Mouse (Mus musculus) heart, adult 2 months (tissue): Measurements from ENCODE around the gene Odr4. TPM values are rescaled to one million over a fixed set of nuclear protein-coding genes. Genes with fewer than 3 reads are reported as not detected.

ENCODE experiments used
- DNase-seq, 2 experiments: peaks; one replicate each; pipeline ENCODE4 v3.0.0; 2021
- H3K27ac ChIP-seq: fragments of 200-600 bp; 2 replicates; pipeline ENCODE4 v1.8.1; 2022
- H3K27me3 ChIP-seq: fragments of 200-500 bp; 2 replicates; pipeline ENCODE4 v1.6.1; 2012; ENCODE audit warnings: mild to moderate bottlenecking, low read length, inconsistent platforms, mixed read lengths; ENCODE audit not compliant: control insufficient read depth, insufficient read depth
- H3K36me3 ChIP-seq: fragments of 200-500 bp; 2 replicates; pipeline ENCODE4 v1.6.1; 2012; ENCODE audit warnings: low read length, inconsistent platforms; ENCODE audit not compliant: control insufficient read depth, insufficient read depth
- H3K4me1 ChIP-seq: fragments of 200-500 bp; 2 replicates; pipeline ENCODE4 v1.6.1; 2011; ENCODE audit warnings: low read length; ENCODE audit not compliant: control insufficient read depth, insufficient read depth
- H3K4me3 ChIP-seq: fragments of 200-600 bp; 2 replicates; pipeline ENCODE4 v1.8.1; 2022
- H3K79me2 ChIP-seq: fragments of 200-500 bp; replicated peaks from 2 replicates; pipeline ENCODE4 v1.6.1; 2012; ENCODE audit warnings: mild to moderate bottlenecking, inconsistent platforms, low read length, moderate library complexity, mixed read lengths; ENCODE audit not compliant: control insufficient read depth, insufficient read depth
- H3K9ac ChIP-seq: fragments of 200-500 bp; 2 replicates; pipeline ENCODE4 v1.6.1; 2012; ENCODE audit warnings: low read depth, mild to moderate bottlenecking, control low read depth, inconsistent platforms, low read length, mixed read lengths
- CTCF ChIP-seq: fragments of 200-600 bp; IDR thresholded peaks from 2 replicates; pipeline ENCODE4 v1.8.1; 2022; ENCODE audit warnings: antibody characterized with exemption, mild to moderate bottlenecking, moderate library complexity
- EP300 ChIP-seq: fragments of 200-500 bp; IDR thresholded peaks from 2 replicates; pipeline ENCODE4 v1.6.1; 2011; ENCODE audit warnings: low read depth, low read length, control low read depth; ENCODE audit not compliant: insufficient read depth
- POLR2A ChIP-seq: fragments of 200-500 bp; IDR thresholded peaks from 2 replicates; pipeline ENCODE4 v1.6.1; 2011; ENCODE audit warnings: mild to moderate bottlenecking, low read depth, low read length, control low read depth; ENCODE audit not compliant: insufficient read depth
- WGBS: fragments of 180-500 bp; shearing (Covaris S2); methylation state at CpG from one replicate; pipeline ENCODE4 v1.1.7; 2018; 5-methylcytosine and 5-hydroxymethylcytosine counted together
- intact Hi-C: fragments of 180-260 bp; cut with DNase I; formaldehyde crosslinking; loops from one replicate; pipeline ENCODE4 v1.15.1; 2025
- long read RNA-seq: library from polyadenylated mRNA; stranded (forward); transcript quantifications from one replicate; pipeline ENCODE4 v2.0.0, GENCODE M21; 2021
- polyA plus RNA-seq: library from polyadenylated mRNA; depleted of rRNA; stranded (reverse); fragments of >200 nt; gene quantifications from 2 replicates; pipeline ENCODE4 v1.2.3, GENCODE M21; 2012; rRNA removed
- total RNA-seq, 2 experiments: library from RNA; stranded (reverse); gene quantifications; 2 replicates each; pipeline ENCODE4 v1.2.3; 2021

Odr4 gene
- total RNA-seq: 10 to 100 TPM; 19.8 to 19.9 TPM
- 7.0 and 13.1 TPM in 2 replicates for polyA plus RNA-seq
- long read RNA-seq, transcript Odr4-205 (14 exons, 3,273 nt): major isoform, 14 of 21 reads
- long read RNA-seq, partial matches to known transcripts: 1 of 21 reads
- long read RNA-seq, other reads (novel, unspliced or antisense): 6 of 21 reads

- intact Hi-C loops: loop anchor here (5.0 kb wide), 1 partner anchor 1034 kb away; the partner anchor contains the start of genes Swt1 and Trmt1l
- peaks cover 3% of the 10 kb centered on the region for H3K79me2 ChIP-seq
- H3K4me3 ChIP-seq: peak within 1 kb of the TSS; percentile 61
- DNase-seq: peak; percentile 97 to 99
- H3K4me1 ChIP-seq: peaks cover 1% of the 10 kb centered on the region; the same call in 1 of the 2 replicates
- TF ChIP-seq POLR2A (peak; percentile 81), CTCF (peak; percentile 91), EP300 (peak; percentile 66; the same call in 1 of the 2 replicates)
- no peaks in the 10 kb centered on the region for H3K27me3 ChIP-seq
- H3K9ac ChIP-seq: peak within 1 kb of the TSS; percentile 82
- WGBS: 0% methylated on average over 76 of the region's 76 CpGs
- H3K36me3 ChIP-seq: peaks cover 5% of the 10 kb centered on the region
- peak within 1 kb of the TSS; percentile 99 for H3K27ac ChIP-seq
These were observed at the start of gene Odr4, which contains the start of gene Tpr for GRCm38 (mm10) chr1:150392638-150393487. Gene Odr4 (minus strand): TSS chr1:150393080. Gene Tpr (plus strand): TSS chr1:150392838.

GRCm38 (mm10) chr1:150441731-150442130 lies 48.9 kb upstream of the Odr4 start:
- no peak for DNase-seq
- Histone ChIP-seq H3K79me2 (no peaks in the 10 kb centered on the region), H3K27me3 (no peaks in the 10 kb centered on the region), H3K4me1 (no peaks in the 10 kb centered on the region), H3K4me3 (no peak overlapping the region), H3K36me3 (peaks cover 6% of the 10 kb centered on the region), H3K27ac (no peak overlapping the region), H3K9ac (no peak overlapping the region)
- intact Hi-C loops: loop anchor here (2.0 kb wide), 1 partner anchor 55 kb away; no protein-coding TSS in a partner anchor
- no peak for TF ChIP-seq EP300
- TF ChIP-seq POLR2A: no peak
- peak; percentile 38 for TF ChIP-seq CTCF
- WGBS: 79% methylated on average over 4 of the region's 4 CpGs

- TF ChIP-seq EP300: no peak
- TF ChIP-seq POLR2A: no peak
- no peak for TF ChIP-seq CTCF
- Histone ChIP-seq H3K27ac (no peak overlapping the region), H3K27me3 (no peaks in the 10 kb centered on the region), H3K4me1 (no peaks in the 10 kb centered on the region), H3K9ac (no peak overlapping the region), H3K36me3 (peaks cover 11% of the 10 kb centered on the region), H3K4me3 (no peak overlapping the region), H3K79me2 (no peaks in the 10 kb centered on the region)
- no peak for DNase-seq
- intact Hi-C loops: no loop called here
- 87% methylated on average over 3 of the region's 3 CpGs for WGBS
These were observed 45.8 kb upstream of the Odr4 start for GRCm38 (mm10) chr1:150438641-150439040.

- 77% methylated on average over 3 of the region's 3 CpGs for WGBS
- TF ChIP-seq CTCF: peak; percentile 16; the same call in 1 of the 2 replicates
- no peak for TF ChIP-seq POLR2A
- DNase-seq: no peak
- no peaks in the 10 kb centered on the region for H3K27me3 ChIP-seq
- H3K79me2 ChIP-seq: no peaks in the 10 kb centered on the region
- intact Hi-C loops: no loop called here
- H3K4me3 ChIP-seq: no peak overlapping the region
- peaks cover 26% of the 10 kb centered on the region for H3K36me3 ChIP-seq
- H3K4me1 ChIP-seq: no peaks in the 10 kb centered on the region
- no peak overlapping the region for H3K9ac ChIP-seq
- no peak overlapping the region for H3K27ac ChIP-seq
These were observed 33.3 kb upstream of the Odr4 start for GRCm38 (mm10) chr1:150426216-150426615.

GRCm38 (mm10) chr1:150425665-150426064 lies 32.8 kb upstream of the Odr4 start:
- Histone ChIP-seq H3K4me3 (no peak overlapping the region), H3K79me2 (no peaks in the 10 kb centered on the region), H3K36me3 (peaks cover 26% of the 10 kb centered on the region), H3K27me3 (no peaks in the 10 kb centered on the region), H3K27ac (no peak overlapping the region), H3K9ac (no peak overlapping the region), H3K4me1 (no peaks in the 10 kb centered on the region)
- DNase-seq: peak in 1 of 2 experiments; percentile 47
- intact Hi-C loops: no loop called here
- TF ChIP-seq CTCF: no peak
- no peak for TF ChIP-seq POLR2A
- TF ChIP-seq EP300: no peak
- 64% methylated on average over 9 of the region's 9 CpGs for WGBS

- no peak overlapping the region for H3K9ac ChIP-seq
- H3K27me3 ChIP-seq: no peaks in the 10 kb centered on the region
- DNase-seq: no peak
- H3K36me3 ChIP-seq: peaks cover 8% of the 10 kb centered on the region
- no peak overlapping the region for H3K4me3 ChIP-seq
- 93% methylated on average over 4 of the region's 4 CpGs for WGBS
- H3K27ac ChIP-seq: no peak overlapping the region
- H3K4me1 ChIP-seq: no peaks in the 10 kb centered on the region
- no peaks in the 10 kb centered on the region for H3K79me2 ChIP-seq
- TF ChIP-seq EP300: no peak
- intact Hi-C loops: no loop called here
These were observed 25.5 kb upstream of the Odr4 start for GRCm38 (mm10) chr1:150418426-150418825.
